Comparison of ENCODE assay signal across 21 mouse cellular contexts in the genomic region with DNA sequence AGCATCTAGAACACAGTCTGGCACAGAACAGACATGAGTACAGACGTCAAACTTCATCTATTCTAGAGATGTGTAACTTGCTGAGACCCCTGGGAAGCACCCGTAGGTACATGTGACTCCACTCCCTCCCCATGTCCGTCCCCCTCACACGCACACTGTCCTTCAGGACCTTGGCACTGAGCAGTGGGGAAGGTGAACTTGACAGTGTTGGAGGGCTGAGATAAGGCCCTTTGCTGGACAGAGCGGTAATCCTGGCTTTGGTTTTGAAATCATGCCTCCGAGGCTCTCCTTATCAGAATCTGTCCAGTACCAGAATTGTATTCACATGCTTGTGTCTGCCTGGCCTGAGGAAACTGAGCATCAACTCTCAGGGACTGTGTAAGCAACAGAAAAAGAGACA.
"Had no signal": no experiment of that assay in that cellular context is flagged by ENCODE, and none has a peak within 500 bp of the region (broad histone marks: within the 10 kb centered on the region; RNA-seq: fewer than 3 reads in every experiment).

No protein-coding gene starts in this region.

- DNase-seq: kidney, postnatal 10 days; kidney, postnatal 36 days; liver; lung, adult 18-20 months; lung, postnatal 10 days; lung, postnatal 36 days; right cerebral cortex, postnatal 4 days; thymus, adult 2 months; thymus, postnatal 14 days; thymus, postnatal 4 days had no signal

- H3K4me3 ChIP-seq: kidney, embryonic 15.5 days; limb, embryonic 10.5 days; limb, embryonic 13.5 days; liver, embryonic 12.5 days; liver, embryonic 15.5 days; lung, embryonic 15.5 days; megakaryocyte, embryonic 14.5 days; midbrain, embryonic 10.5 days; midbrain, embryonic 13.5 days; stomach, embryonic 15.5 days had no signal

- H3K9ac ChIP-seq: kidney, embryonic 15.5 days; limb, embryonic 13.5 days; liver, embryonic 12.5 days; liver, embryonic 15.5 days; lung, embryonic 15.5 days; midbrain, embryonic 13.5 days; stomach, embryonic 15.5 days had no signal

- H3K4me1 ChIP-seq: kidney, embryonic 15.5 days; limb, embryonic 10.5 days; limb, embryonic 13.5 days; liver, embryonic 12.5 days; liver, embryonic 15.5 days; lung, embryonic 15.5 days; midbrain, embryonic 10.5 days; midbrain, embryonic 13.5 days; stomach, embryonic 15.5 days had no signal

- H3K4me2 ChIP-seq: kidney, embryonic 15.5 days; limb, embryonic 13.5 days; liver, embryonic 12.5 days; liver, embryonic 15.5 days; lung, embryonic 15.5 days; midbrain, embryonic 13.5 days; stomach, embryonic 15.5 days had no signal

- H3K27ac ChIP-seq: kidney, embryonic 15.5 days; limb, embryonic 10.5 days; limb, embryonic 13.5 days; liver, embryonic 12.5 days; liver, embryonic 15.5 days; lung, embryonic 15.5 days; midbrain, embryonic 10.5 days; midbrain, embryonic 13.5 days; stomach, embryonic 15.5 days had no signal

- ATAC-seq: liver, embryonic 12.5 days; midbrain, embryonic 13.5 days; midbrain, embryonic 16.5 days had no signal

- H3K9me3 ChIP-seq: kidney, embryonic 15.5 days; limb, embryonic 10.5 days; limb, embryonic 13.5 days; liver, embryonic 12.5 days; liver, embryonic 15.5 days; lung, embryonic 15.5 days; megakaryocyte, embryonic 14.5 days; midbrain, embryonic 10.5 days; midbrain, embryonic 13.5 days; stomach, embryonic 15.5 days had no signal

- H3K36me3 ChIP-seq: limb, embryonic 10.5 days had no signal

- H3K27me3 ChIP-seq: kidney, embryonic 15.5 days; limb, embryonic 13.5 days; liver, embryonic 12.5 days; liver, embryonic 15.5 days; lung, embryonic 15.5 days; megakaryocyte, embryonic 14.5 days; midbrain, embryonic 13.5 days; stomach, embryonic 15.5 days had no signal
